Mouse (Mus musculus): ENCODE results near the gene Myo5a. TPM values are rescaled to one million over a fixed set of nuclear protein-coding genes. Genes with fewer than 3 reads are reported as not detected.

Myo5a gene
- 12.8 and 15.0 TPM in 2 replicates for polyA plus RNA-seq (2014; fragmentation: Nextera tagmentation; extraction: Ambion mirVana)

GRCm38 (mm10) chr9:75070457-75071028, at the start of gene Myo5a:
Gene Myo5a (plus strand): TSS chr9:75071015.
- WGBS (ENCODE audit: insufficient replicate concordance) = 21% methylated on average over 23 of the region's 23 CpGs
- Histone ChIP-seq H3K27me3 (ENCODE audit: control insufficient read depth, insufficient read depth, low read length) (no peaks in the 10 kb centered on the region), H3K9me3 (replicated peaks; ENCODE audit: control insufficient read depth, low read length) (no peaks in the 10 kb centered on the region), H3K4me1 (ENCODE audit: control insufficient read depth, insufficient read depth, low read length) (no peaks in the 10 kb centered on the region; the same call in 1 of the 2 replicates), H3K9ac (ENCODE audit: low read depth, low read length) (peak within 1 kb of the TSS; percentile 89), H3K27ac (ENCODE audit: low read depth, low read length) (peak within 1 kb of the TSS; percentile 81), H3K36me3 (ENCODE audit: control insufficient read depth, insufficient read depth, low read length) (no peaks in the 10 kb centered on the region), H3K4me3 (ENCODE audit: low read depth, low read length) (peak within 1 kb of the TSS; percentile 87), H3K4me2 (peak within 1 kb of the TSS; percentile 96)
- ATAC-seq (replicated peaks; ENCODE audit: insufficient number of reproducible peaks, low FRiP score, low TSS enrichment) = no peak; the same call in 1 of the 2 replicates

DNA sequence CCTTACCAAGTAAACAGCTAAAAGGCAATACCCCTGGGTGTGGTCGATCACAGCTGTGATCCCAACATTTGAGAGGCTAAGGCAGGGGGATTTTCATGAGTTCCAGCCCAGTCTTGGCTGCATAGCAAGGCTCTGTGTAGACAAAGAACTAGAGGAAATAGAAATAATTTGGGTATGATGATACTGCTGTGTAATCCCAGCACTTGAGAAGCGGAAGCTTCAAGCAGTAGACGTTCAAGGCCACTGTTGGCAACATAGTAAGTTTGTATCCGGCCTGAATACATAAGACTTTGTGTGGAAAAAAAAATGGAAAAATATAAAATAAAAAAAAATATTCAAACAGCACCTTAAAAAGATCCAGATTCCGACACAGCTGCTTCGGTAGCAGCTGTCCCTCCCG, 48.3 kb upstream of the Myo5a start:
- ATAC-seq (replicated peaks; ENCODE audit: insufficient number of reproducible peaks, low FRiP score, low TSS enrichment) = no peak
- Histone ChIP-seq H3K4me3 (ENCODE audit: low read depth, low read length) (no peak overlapping the region), H3K36me3 (ENCODE audit: control insufficient read depth, insufficient read depth, low read length) (peaks cover 3% of the 10 kb centered on the region), H3K9ac (ENCODE audit: low read depth, low read length) (no peak overlapping the region), H3K27ac (ENCODE audit: low read depth, low read length) (no peak overlapping the region), H3K27me3 (ENCODE audit: control insufficient read depth, insufficient read depth, low read length) (no peaks in the 10 kb centered on the region), H3K9me3 (replicated peaks; ENCODE audit: control insufficient read depth, low read length) (no peaks in the 10 kb centered on the region), H3K4me1 (ENCODE audit: control insufficient read depth, insufficient read depth, low read length) (peaks cover 5% of the 10 kb centered on the region), H3K4me2 (no peak overlapping the region)
- 89% methylated on average over 7 of the region's 7 CpGs for WGBS (ENCODE audit: insufficient replicate concordance)

- Histone ChIP-seq H3K4me3 (ENCODE audit: low read depth, low read length) (no peak overlapping the region), H3K27ac (ENCODE audit: low read depth, low read length) (no peak overlapping the region), H3K9ac (ENCODE audit: low read depth, low read length) (no peak overlapping the region), H3K27me3 (ENCODE audit: control insufficient read depth, insufficient read depth, low read length) (no peaks in the 10 kb centered on the region), H3K4me1 (ENCODE audit: control insufficient read depth, insufficient read depth, low read length) (peaks cover 5% of the 10 kb centered on the region), H3K4me2 (no peak overlapping the region), H3K9me3 (replicated peaks; ENCODE audit: control insufficient read depth, low read length) (no peaks in the 10 kb centered on the region), H3K36me3 (ENCODE audit: control insufficient read depth, insufficient read depth, low read length) (peaks cover 3% of the 10 kb centered on the region)
- no peak for ATAC-seq (replicated peaks; ENCODE audit: insufficient number of reproducible peaks, low FRiP score, low TSS enrichment)
- 76% methylated on average over 5 of the region's 5 CpGs for WGBS (ENCODE audit: insufficient replicate concordance)
These were observed 47.5 kb upstream of the Myo5a start for GRCm38 (mm10) chr9:75023150-75023894.

GRCm38 (mm10) chr9:75024089-75024488, 46.7 kb upstream of the Myo5a start:
- no peak for ATAC-seq (replicated peaks; ENCODE audit: insufficient number of reproducible peaks, low FRiP score, low TSS enrichment)

GRCm38 (mm10) chr9:75025689-75026088, 45.1 kb upstream of the Myo5a start:
- H3K27me3 ChIP-seq (ENCODE audit: control insufficient read depth, insufficient read depth, low read length) = no peaks in the 10 kb centered on the region
- no peak overlapping the region for H3K9ac ChIP-seq (ENCODE audit: low read depth, low read length)
- no peak overlapping the region for H3K4me3 ChIP-seq (ENCODE audit: low read depth, low read length)
- peaks cover 3% of the 10 kb centered on the region for H3K36me3 ChIP-seq (ENCODE audit: control insufficient read depth, insufficient read depth, low read length)
- H3K27ac ChIP-seq (ENCODE audit: low read depth, low read length) = no peak overlapping the region
- ATAC-seq (replicated peaks; ENCODE audit: insufficient number of reproducible peaks, low FRiP score, low TSS enrichment) = no peak
- no peaks in the 10 kb centered on the region for H3K9me3 ChIP-seq (replicated peaks; ENCODE audit: control insufficient read depth, low read length)
- peaks cover 5% of the 10 kb centered on the region for H3K4me1 ChIP-seq (ENCODE audit: control insufficient read depth, insufficient read depth, low read length)
- no peak overlapping the region for H3K4me2 ChIP-seq
- 70% methylated on average over 6 of the region's 6 CpGs for WGBS (ENCODE audit: insufficient replicate concordance)

More at GRCm38 (mm10) chr9:75024089-75024488, 46.7 kb upstream of the Myo5a start:
- Histone ChIP-seq H3K4me1 (ENCODE audit: control insufficient read depth, insufficient read depth, low read length) (peaks cover 5% of the 10 kb centered on the region), H3K36me3 (ENCODE audit: control insufficient read depth, insufficient read depth, low read length) (peaks cover 3% of the 10 kb centered on the region), H3K4me3 (ENCODE audit: low read depth, low read length) (no peak overlapping the region), H3K9ac (ENCODE audit: low read depth, low read length) (no peak overlapping the region), H3K4me2 (no peak overlapping the region), H3K27me3 (ENCODE audit: control insufficient read depth, insufficient read depth, low read length) (no peaks in the 10 kb centered on the region), H3K27ac (ENCODE audit: low read depth, low read length) (no peak overlapping the region), H3K9me3 (replicated peaks; ENCODE audit: control insufficient read depth, low read length) (no peaks in the 10 kb centered on the region)
- 21% methylated on average over 7 of the region's 7 CpGs for WGBS (ENCODE audit: insufficient replicate concordance)

- Histone ChIP-seq H3K27ac (ENCODE audit: low read depth, low read length) (no peak overlapping the region), H3K4me1 (ENCODE audit: control insufficient read depth, insufficient read depth, low read length) (no peaks in the 10 kb centered on the region), H3K9ac (ENCODE audit: low read depth, low read length) (no peak overlapping the region), H3K27me3 (ENCODE audit: control insufficient read depth, insufficient read depth, low read length) (no peaks in the 10 kb centered on the region), H3K4me2 (no peak overlapping the region), H3K9me3 (replicated peaks; ENCODE audit: control insufficient read depth, low read length) (no peaks in the 10 kb centered on the region), H3K36me3 (ENCODE audit: control insufficient read depth, insufficient read depth, low read length) (0 out of 2 replicates have a peak, but pooled peaks cover 3% of the 10 kb centered on the region), H3K4me3 (ENCODE audit: low read depth, low read length) (no peak overlapping the region)
- WGBS (ENCODE audit: insufficient replicate concordance) = 79% methylated on average over 1 of the region's 1 CpGs
- no peak for ATAC-seq (replicated peaks; ENCODE audit: insufficient number of reproducible peaks, low FRiP score, low TSS enrichment)
These were observed 38.4 kb upstream of the Myo5a start for GRCm38 (mm10) chr9:75032408-75032807.

DNA sequence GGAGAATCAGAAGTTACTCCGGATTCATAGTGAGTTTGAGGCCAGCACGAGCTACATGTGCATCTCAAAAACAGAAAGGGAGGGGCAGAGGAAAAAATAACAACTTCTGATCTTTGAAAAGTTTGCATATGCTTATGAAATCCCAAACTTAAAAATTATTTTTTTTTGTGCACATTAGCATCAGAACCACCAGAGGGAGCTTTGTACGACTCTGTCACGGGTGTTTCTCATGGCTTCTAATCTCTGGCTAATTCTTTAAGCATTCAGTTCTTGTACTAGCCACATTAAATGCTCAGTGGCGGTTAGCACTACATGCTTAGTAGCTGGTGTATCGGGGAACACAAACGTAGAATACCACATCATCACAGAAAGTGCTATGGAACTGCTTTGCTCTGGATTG, 37.7 kb upstream of the Myo5a start:
- 55% methylated on average over 7 of the region's 7 CpGs for WGBS (ENCODE audit: insufficient replicate concordance)
- Histone ChIP-seq H3K4me3 (ENCODE audit: low read depth, low read length) (no peak overlapping the region), H3K27me3 (ENCODE audit: control insufficient read depth, insufficient read depth, low read length) (no peaks in the 10 kb centered on the region), H3K27ac (ENCODE audit: low read depth, low read length) (no peak overlapping the region), H3K36me3 (ENCODE audit: control insufficient read depth, insufficient read depth, low read length) (0 out of 2 replicates have a peak, but pooled peaks cover 3% of the 10 kb centered on the region), H3K9ac (ENCODE audit: low read depth, low read length) (no peak overlapping the region), H3K9me3 (replicated peaks; ENCODE audit: control insufficient read depth, low read length) (no peaks in the 10 kb centered on the region), H3K4me2 (no peak overlapping the region), H3K4me1 (ENCODE audit: control insufficient read depth, insufficient read depth, low read length) (no peaks in the 10 kb centered on the region)
- ATAC-seq (replicated peaks; ENCODE audit: insufficient number of reproducible peaks, low FRiP score, low TSS enrichment) = no peak

DNA sequence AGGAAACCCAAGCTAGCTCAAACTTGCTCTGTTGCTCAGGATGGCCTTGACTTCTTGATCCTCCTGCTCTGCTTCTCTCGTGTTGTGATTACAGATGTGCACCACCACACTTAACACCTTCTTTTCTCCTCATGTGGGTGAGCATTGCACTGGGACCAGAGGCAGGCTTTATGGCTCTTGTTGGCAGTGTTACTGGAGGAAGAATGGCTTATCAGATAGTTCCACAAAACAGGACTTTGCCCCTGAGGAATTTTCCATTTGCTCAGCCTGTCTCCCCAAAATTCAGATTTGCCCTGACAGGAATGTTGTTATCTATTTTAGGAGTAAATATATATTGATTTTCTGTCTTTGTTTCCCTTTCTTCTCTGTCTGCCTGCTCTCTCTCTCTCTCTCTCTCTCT, 36.1 kb upstream of the Myo5a start:
- no peak overlapping the region for H3K27ac ChIP-seq (ENCODE audit: low read depth, low read length)
- H3K9ac ChIP-seq (ENCODE audit: low read depth, low read length) = no peak overlapping the region
- ATAC-seq (replicated peaks; ENCODE audit: insufficient number of reproducible peaks, low FRiP score, low TSS enrichment) = no peak

More for the DNA sequence above, 36.1 kb upstream of the Myo5a start:
- Histone ChIP-seq H3K4me2 (no peak overlapping the region), H3K4me1 (ENCODE audit: control insufficient read depth, insufficient read depth, low read length) (peaks cover 7% of the 10 kb centered on the region), H3K36me3 (ENCODE audit: control insufficient read depth, insufficient read depth, low read length) (0 out of 2 replicates have a peak, but pooled peaks cover 3% of the 10 kb centered on the region), H3K4me3 (ENCODE audit: low read depth, low read length) (no peak overlapping the region), H3K9me3 (replicated peaks; ENCODE audit: control insufficient read depth, low read length) (no peaks in the 10 kb centered on the region), H3K27me3 (ENCODE audit: control insufficient read depth, insufficient read depth, low read length) (no peaks in the 10 kb centered on the region)
- WGBS (ENCODE audit: insufficient replicate concordance) = 24% methylated on average over 1 of the region's 1 CpGs

Data from heart, embryonic 11.5 days (tissue).